Mouse (Mus musculus): Measurements from ENCODE around the gene Dad1. TPM values are rescaled to one million over a fixed set of nuclear protein-coding genes. Genes with fewer than 3 reads are reported as not detected.

The Dad1 gene
- polyA plus RNA-seq, 1 experiment from 2014 or later = 340 TPM

DNA sequence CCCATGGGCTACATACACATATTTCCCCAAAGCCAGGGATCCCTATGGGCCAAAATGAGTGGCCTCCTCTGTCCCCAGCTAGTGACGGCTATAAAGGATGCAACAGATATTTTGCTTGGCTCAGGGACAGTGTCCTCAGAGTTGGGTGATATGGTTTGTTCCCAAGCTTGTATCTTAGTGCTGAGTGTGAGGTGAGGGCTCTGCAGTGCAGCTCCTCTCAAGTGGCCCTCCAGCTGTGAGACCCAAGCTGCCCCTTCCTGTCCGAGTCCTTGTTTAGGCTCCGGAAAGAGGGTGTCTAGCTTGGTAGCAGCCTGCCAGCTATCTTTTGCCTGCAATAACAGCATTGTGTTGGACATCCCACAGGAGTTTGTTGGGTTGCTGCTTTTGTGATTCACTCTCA, 64.6 kb downstream of the Dad1 start:
- 72% methylated on average over 3 of the region's 3 CpGs for WGBS
- ATAC-seq (ENCODE audit: insufficient number of reproducible peaks, insufficient read depth, low FRiP score, low TSS enrichment, low read depth) = no peak
- Histone ChIP-seq H3K4me2 (no peak overlapping the region), H3K27ac (no peak overlapping the region), H3K36me3 (no peaks in the 10 kb centered on the region), H3K9ac (no peak overlapping the region), H3K4me3 (no peak overlapping the region), H3K9me3 (no peaks in the 10 kb centered on the region), H3K27me3 (no peaks in the 10 kb centered on the region), H3K4me1 (peaks cover 9% of the 10 kb centered on the region)

DNA sequence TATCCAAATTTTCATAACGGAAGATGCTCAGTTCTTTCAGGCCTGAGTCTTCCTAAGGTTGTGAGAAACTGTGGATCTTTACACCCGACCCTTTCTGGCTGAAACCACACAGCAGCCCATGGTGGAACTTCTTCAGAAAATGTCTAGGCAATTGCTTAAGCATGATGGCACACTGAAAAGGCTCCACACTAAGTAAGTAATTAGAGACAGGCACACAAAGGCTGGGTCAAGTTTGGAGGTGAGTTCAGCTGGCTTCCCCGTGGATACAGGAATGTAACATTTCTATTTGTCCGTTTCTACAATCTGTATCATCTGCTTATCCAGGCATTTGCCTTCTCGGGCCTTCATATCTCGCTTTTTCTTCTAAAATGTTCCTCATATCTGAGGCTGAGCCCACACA, 66.7 kb downstream of the Dad1 start:
- H3K9me3 ChIP-seq = no peaks in the 10 kb centered on the region
- no peak for ATAC-seq (ENCODE audit: insufficient number of reproducible peaks, insufficient read depth, low FRiP score, low TSS enrichment, low read depth)
- H3K4me2 ChIP-seq = no peak overlapping the region
- peaks cover 5% of the 10 kb centered on the region for H3K4me1 ChIP-seq
- no peaks in the 10 kb centered on the region for H3K36me3 ChIP-seq
- no peaks in the 10 kb centered on the region for H3K27me3 ChIP-seq
- WGBS = 61% methylated on average over 6 of the region's 6 CpGs
- no peak overlapping the region for H3K27ac ChIP-seq
- no peak overlapping the region for H3K9ac ChIP-seq
- no peak overlapping the region for H3K4me3 ChIP-seq

Other genes starting within 250 kb of the Dad1 start
- gene Abhd4, start 84 bp upstream of the Dad1 start, polyA plus RNA-seq (2015; fragmentation: Nextera tagmentation; extraction: Ambion mirVana) = 50.5 TPM in 2 replicates
- not detected in 2 replicates for gene Olfr49, start 30.8 kb upstream of the Dad1 start, polyA plus RNA-seq (2015; fragmentation: Nextera tagmentation; extraction: Ambion mirVana)
- 49.4 and 53.3 TPM in 2 replicates for gene Oxa1l, start 106.7 kb upstream of the Dad1 start, polyA plus RNA-seq (2015; fragmentation: Nextera tagmentation; extraction: Ambion mirVana)
- gene Slc7a7, start 163.7 kb upstream of the Dad1 start, polyA plus RNA-seq (2015; fragmentation: Nextera tagmentation; extraction: Ambion mirVana) = 4.5 and 6.2 TPM in 2 replicates
- gene Mrpl52, start 172.8 kb upstream of the Dad1 start, polyA plus RNA-seq (2015; fragmentation: Nextera tagmentation; extraction: Ambion mirVana) = 203 and 286 TPM in 2 replicates
- gene Mmp14, start 177.5 kb upstream of the Dad1 start, polyA plus RNA-seq (2015; fragmentation: Nextera tagmentation; extraction: Ambion mirVana) = 202 and 208 TPM in 2 replicates
- gene Lrp10, start 210.0 kb upstream of the Dad1 start, polyA plus RNA-seq (2015; fragmentation: Nextera tagmentation; extraction: Ambion mirVana) = 29.7 and 33.1 TPM in 2 replicates
- gene Rem2, start 222.0 kb upstream of the Dad1 start, polyA plus RNA-seq (2015; fragmentation: Nextera tagmentation; extraction: Ambion mirVana) = 2.1 and 3.6 TPM in 2 replicates

Measured in embryonic facial prominence, embryonic 13.5 days (tissue).